Mouse (Mus musculus) testis, adult 2 months (tissue): ENCODE data around the gene Abca1.

Source experiments
- CTCF ChIP-seq: fragments of 200-500 bp; IDR thresholded peaks from 2 replicates; pipeline ENCODE4 v1.5.1; 2012; ENCODE audit warnings: low read depth, mild to moderate bottlenecking, inconsistent platforms, low read length, moderate library complexity; ENCODE audit not compliant: control insufficient read depth, insufficient read depth, insufficient replicate concordance
- POLR2A ChIP-seq: fragments of 200-500 bp; IDR thresholded peaks from 2 replicates; pipeline ENCODE4 v1.6.1; 2012; ENCODE audit warnings: low read depth, mild to moderate bottlenecking, inconsistent platforms, low read length, moderate library complexity; ENCODE audit not compliant: control insufficient read depth

DNA sequence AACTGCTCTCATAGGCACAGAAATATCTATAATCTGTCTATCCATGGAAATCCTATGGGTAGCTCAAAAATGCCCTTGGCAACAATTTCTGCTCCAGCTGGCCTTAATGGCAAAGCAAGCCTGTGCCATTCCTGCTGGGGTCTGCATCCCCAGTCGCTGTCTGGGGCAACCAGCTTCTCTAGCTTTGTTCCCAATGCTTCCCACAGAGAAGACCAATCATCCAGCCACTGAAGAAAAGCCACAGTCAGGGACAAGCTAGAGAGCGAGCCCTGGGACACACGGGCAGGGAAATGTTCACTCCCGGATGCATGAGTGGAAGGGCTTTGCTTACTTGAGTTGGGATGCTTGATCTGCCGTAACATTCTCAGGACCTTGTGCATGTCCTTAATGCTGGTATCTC lies 32.4 kb downstream of the Abca1 start:
- no peak for TF ChIP-seq POLR2A
- no peak for TF ChIP-seq CTCF
